Mouse (Mus musculus) embryonic facial prominence, embryonic 12.5 days (tissue): Measurements from ENCODE around the gene Ptprk. TPM values are rescaled to one million over a fixed set of nuclear protein-coding genes. Genes with fewer than 3 reads are reported as not detected.
A peak's percentile ranks its signal among the peaks of the same experiment; 100 is the strongest.

Source experiments
- ATAC-seq: fragments of 200-750 bp; cut with Nextera tagmentation; 2 replicates; pipeline ENCODE4 v1.8.0; 2017; ENCODE audit not compliant: insufficient number of reproducible peaks, insufficient read depth, low FRiP score, low TSS enrichment
- H3K27ac ChIP-seq: fragments of 300-500 bp; sonication (generic); 2 replicates; pipeline ENCODE4 v1.5.1; 2016; ENCODE audit warnings: mild to moderate bottlenecking
- H3K27me3 ChIP-seq: fragments of 300-500 bp; sonication (generic); 2 replicates; pipeline ENCODE4 v1.6.1; 2016; ENCODE audit warnings: mild to moderate bottlenecking, moderate library complexity
- H3K36me3 ChIP-seq: fragments of 300-500 bp; sonication (generic); 2 replicates; pipeline ENCODE4 v1.6.1; 2016; ENCODE audit warnings: mild to moderate bottlenecking
- H3K4me1 ChIP-seq: fragments of 300-500 bp; sonication (generic); 2 replicates; pipeline ENCODE4 v1.6.1; 2016
- H3K4me2 ChIP-seq: fragments of 300-500 bp; sonication (generic); replicated peaks from 2 replicates; pipeline ENCODE4 v1.6.1; 2016; ENCODE audit warnings: mild to moderate bottlenecking, moderate library complexity
- H3K4me3 ChIP-seq: fragments of 300-500 bp; sonication (generic); 2 replicates; pipeline ENCODE4 v1.5.1; 2016; ENCODE audit warnings: mild to moderate bottlenecking
- H3K9ac ChIP-seq: fragments of 300-500 bp; sonication (generic); 2 replicates; pipeline ENCODE4 v1.6.1; 2016; ENCODE audit warnings: mild to moderate bottlenecking, moderate library complexity
- H3K9me3 ChIP-seq: fragments of 300-500 bp; sonication (generic); 2 replicates; pipeline ENCODE4 v1.6.1; 2016; ENCODE audit warnings: mild to moderate bottlenecking, moderate library complexity
- WGBS: fragments of 180-500 bp; shearing (Covaris S2); methylation state at CpG from one replicate; pipeline ENCODE4 v1.1.7; 2016; 5-methylcytosine and 5-hydroxymethylcytosine counted together
- polyA plus RNA-seq: library from polyadenylated mRNA; unstranded; fragments of >200 nt; fragmentation: Nextera tagmentation; extraction: Ambion mirVana; gene quantifications from 2 replicates; pipeline ENCODE4 v1.2.1, GENCODE M21; 2016

Ptprk gene
- polyA plus RNA-seq, 1 experiment from 2014 or later: 36.8 TPM

DNA sequence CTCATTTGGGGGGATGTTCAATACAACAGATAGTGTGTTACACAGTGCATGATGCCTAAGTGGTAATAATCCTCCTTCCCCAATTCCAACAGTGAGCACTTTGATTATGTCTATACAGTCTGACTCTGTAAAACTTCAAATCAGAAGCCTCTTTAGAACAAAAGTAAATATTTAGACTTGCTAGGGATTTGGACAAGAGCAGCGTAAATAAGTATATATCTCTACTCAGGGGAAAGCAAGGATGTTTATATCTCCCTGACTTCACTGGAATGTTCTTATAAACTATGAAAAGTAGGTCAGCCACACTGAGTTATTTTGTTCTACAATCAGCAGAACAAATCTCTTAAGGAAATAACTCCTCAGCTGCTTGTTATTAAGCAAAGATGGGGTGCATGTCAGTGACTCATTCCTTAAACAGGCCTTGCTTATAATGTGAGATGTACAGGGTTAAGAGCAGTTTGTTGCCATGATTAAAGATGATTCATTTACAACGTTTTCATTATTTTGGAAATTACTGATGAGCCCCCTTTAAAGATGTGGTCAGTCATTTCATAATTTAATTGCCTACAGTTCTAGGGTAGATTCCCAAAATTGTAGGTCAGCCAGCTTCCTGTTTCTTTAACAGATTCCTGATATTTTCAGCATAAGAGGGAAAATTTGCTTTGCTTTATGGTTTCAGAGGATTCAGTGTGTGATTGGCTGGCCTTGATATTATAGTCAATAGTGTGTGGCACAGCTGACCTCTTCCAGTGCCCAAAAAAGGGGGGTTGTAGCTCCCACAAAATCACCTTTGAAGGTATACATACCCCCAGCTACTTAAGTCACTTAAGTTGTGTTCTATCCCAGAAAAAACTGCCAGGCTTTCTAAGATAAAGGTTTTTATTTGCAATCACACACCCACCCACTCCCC is 321.2 kb downstream of the Ptprk start:
- no peaks in the 10 kb centered on the region for H3K36me3 ChIP-seq
- peak overlapping the region; percentile 36; the same call in 1 of the 2 replicates for H3K27ac ChIP-seq
- no peak overlapping the region for H3K4me3 ChIP-seq
- no peaks in the 10 kb centered on the region for H3K9me3 ChIP-seq
- WGBS: 60% methylated on average over 2 of the region's 2 CpGs
- no peaks in the 10 kb centered on the region for H3K27me3 ChIP-seq
- ATAC-seq: no peak
- no peak overlapping the region for H3K9ac ChIP-seq
- no peak overlapping the region for H3K4me2 ChIP-seq
- peaks cover 7% of the 10 kb centered on the region; the same call in 1 of the 2 replicates for H3K4me1 ChIP-seq

DNA sequence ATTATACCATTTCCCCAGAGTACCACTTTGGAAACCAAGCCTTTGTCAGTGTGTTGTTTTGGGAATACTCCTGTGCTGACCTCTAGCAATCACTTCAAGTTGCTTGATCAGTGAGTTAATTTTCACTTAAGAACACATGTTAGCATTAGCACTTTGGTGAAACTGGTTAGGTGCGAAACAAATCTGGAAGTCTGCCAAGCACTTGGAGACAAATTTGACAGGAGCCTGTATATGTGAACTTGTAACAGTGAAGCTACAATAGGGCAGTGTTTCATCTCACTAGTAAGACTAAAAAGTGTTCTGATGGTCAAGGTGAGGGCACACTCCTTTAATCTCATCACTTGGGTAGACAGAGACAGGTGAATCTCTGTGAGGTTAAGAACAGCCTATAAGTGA is 321.9 kb downstream of the Ptprk start:
- peak overlapping the region; percentile 36; the same call in 1 of the 2 replicates for H3K27ac ChIP-seq

GRCm38 (mm10) chr10:28401796-28402195 is 327.2 kb downstream of the Ptprk start:
- Histone ChIP-seq H3K4me3 (no peak overlapping the region), H3K27me3 (no peaks in the 10 kb centered on the region), H3K9ac (no peak overlapping the region), H3K4me2 (no peak overlapping the region), H3K27ac (no peak overlapping the region), H3K4me1 (no peaks in the 10 kb centered on the region), H3K9me3 (no peaks in the 10 kb centered on the region), H3K36me3 (no peaks in the 10 kb centered on the region)
- ATAC-seq: no peak

More for the DNA sequence above, 321.9 kb downstream of the Ptprk start:
- H3K9me3 ChIP-seq: no peaks in the 10 kb centered on the region
- H3K4me3 ChIP-seq: no peak overlapping the region
- WGBS: 69% methylated on average over 1 of the region's 1 CpGs
- peaks cover 7% of the 10 kb centered on the region; the same call in 1 of the 2 replicates for H3K4me1 ChIP-seq
- no peak overlapping the region for H3K4me2 ChIP-seq
- no peaks in the 10 kb centered on the region for H3K36me3 ChIP-seq
- no peaks in the 10 kb centered on the region for H3K27me3 ChIP-seq
- no peak for ATAC-seq
- H3K9ac ChIP-seq: no peak overlapping the region

GRCm38 (mm10) chr10:28408980-28409379 is 334.4 kb downstream of the Ptprk start:
- ATAC-seq: no peak
- H3K27me3 ChIP-seq: no peaks in the 10 kb centered on the region
- WGBS: 37% methylated on average over 2 of the region's 2 CpGs
- H3K4me2 ChIP-seq: no peak overlapping the region
- H3K4me1 ChIP-seq: peaks cover 3% of the 10 kb centered on the region; the same call in 1 of the 2 replicates
- no peak overlapping the region for H3K4me3 ChIP-seq
- H3K36me3 ChIP-seq: no peaks in the 10 kb centered on the region
- H3K27ac ChIP-seq: no peak overlapping the region
- H3K9me3 ChIP-seq: no peaks in the 10 kb centered on the region
- no peak overlapping the region for H3K9ac ChIP-seq

- no peak overlapping the region for H3K4me2 ChIP-seq
- 0 out of 2 replicates have a peak, but pooled peaks cover 4% of the 10 kb centered on the region for H3K4me1 ChIP-seq
- WGBS: 54% methylated on average over 4 of the region's 4 CpGs
- no peak for ATAC-seq
- no peak overlapping the region for H3K4me3 ChIP-seq
- no peaks in the 10 kb centered on the region for H3K9me3 ChIP-seq
- no peak overlapping the region for H3K9ac ChIP-seq
- H3K36me3 ChIP-seq: no peaks in the 10 kb centered on the region
- no peaks in the 10 kb centered on the region for H3K27me3 ChIP-seq
- no peak overlapping the region for H3K27ac ChIP-seq
These were observed 340.2 kb downstream of the Ptprk start for GRCm38 (mm10) chr10:28414823-28415222.

- Histone ChIP-seq H3K27me3 (no peaks in the 10 kb centered on the region), H3K9ac (no peak overlapping the region), H3K27ac (no peak overlapping the region), H3K4me2 (no peak overlapping the region), H3K4me1 (no peaks in the 10 kb centered on the region), H3K9me3 (no peaks in the 10 kb centered on the region), H3K36me3 (no peaks in the 10 kb centered on the region), H3K4me3 (no peak overlapping the region)
- ATAC-seq: no peak
- 63% methylated on average over 3 of the region's 3 CpGs for WGBS
These were observed 348.0 kb downstream of the Ptprk start for GRCm38 (mm10) chr10:28422622-28423021.

DNA sequence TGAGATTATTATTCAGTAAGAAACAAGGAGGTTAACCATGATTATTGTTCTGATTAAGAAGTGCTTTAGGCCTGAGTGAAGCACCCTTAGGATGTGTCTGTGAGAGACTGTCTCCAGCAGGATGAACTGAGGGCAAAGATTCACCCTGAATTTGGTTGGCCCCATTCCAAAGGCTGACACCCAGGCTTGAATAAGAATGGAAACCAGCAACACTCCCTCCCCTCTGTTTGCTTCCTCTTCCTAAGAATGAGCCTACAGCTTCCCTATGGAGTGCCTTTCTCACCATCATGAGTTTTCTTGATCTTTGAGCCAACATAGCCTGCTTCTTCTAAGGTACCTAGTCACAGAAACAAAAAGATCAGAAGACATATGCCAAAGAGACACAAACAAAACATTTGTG is 350.8 kb downstream of the Ptprk start:
- Histone ChIP-seq H3K4me2 (no peak overlapping the region), H3K27ac (no peak overlapping the region), H3K4me1 (no peaks in the 10 kb centered on the region), H3K27me3 (no peaks in the 10 kb centered on the region), H3K9me3 (no peaks in the 10 kb centered on the region), H3K9ac (no peak overlapping the region), H3K4me3 (no peak overlapping the region), H3K36me3 (no peaks in the 10 kb centered on the region)
- no peak for ATAC-seq

DNA sequence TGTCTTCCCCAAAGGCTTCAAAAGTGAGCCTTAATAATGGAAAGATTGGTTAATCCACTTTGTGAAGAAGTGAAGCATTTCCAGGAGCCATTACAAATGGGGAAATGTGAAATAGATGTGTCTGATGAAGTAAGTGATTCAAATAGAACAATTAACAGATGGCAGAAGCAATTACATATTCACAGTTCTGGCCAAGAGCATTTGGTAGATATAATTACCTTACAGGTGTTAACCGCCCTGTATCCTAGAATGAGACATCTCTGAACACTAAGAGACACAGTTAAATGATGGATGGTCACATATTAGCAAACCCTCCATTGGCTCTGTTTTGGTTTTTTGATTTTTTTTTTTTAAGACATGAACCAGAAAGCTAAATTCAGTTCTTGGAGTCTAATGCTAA is 361.5 kb downstream of the Ptprk start:
- no peaks in the 10 kb centered on the region for H3K27me3 ChIP-seq
- no peaks in the 10 kb centered on the region for H3K36me3 ChIP-seq
- no peak overlapping the region for H3K4me2 ChIP-seq
- no peak for ATAC-seq
- H3K9me3 ChIP-seq: no peaks in the 10 kb centered on the region
- no peaks in the 10 kb centered on the region for H3K4me1 ChIP-seq
- no peak overlapping the region for H3K27ac ChIP-seq
- H3K4me3 ChIP-seq: no peak overlapping the region
- WGBS: 88% methylated on average over 1 of the region's 1 CpGs
- H3K9ac ChIP-seq: no peak overlapping the region

GRCm38 (mm10) chr10:28449853-28450252 is 375.2 kb downstream of the Ptprk start:
- Histone ChIP-seq H3K9me3 (no peaks in the 10 kb centered on the region), H3K4me1 (no peaks in the 10 kb centered on the region), H3K9ac (no peak overlapping the region), H3K27me3 (no peaks in the 10 kb centered on the region), H3K36me3 (no peaks in the 10 kb centered on the region), H3K27ac (no peak overlapping the region), H3K4me3 (no peak overlapping the region), H3K4me2 (no peak overlapping the region)
- 66% methylated on average over 4 of the region's 4 CpGs for WGBS
- ATAC-seq: no peak

DNA sequence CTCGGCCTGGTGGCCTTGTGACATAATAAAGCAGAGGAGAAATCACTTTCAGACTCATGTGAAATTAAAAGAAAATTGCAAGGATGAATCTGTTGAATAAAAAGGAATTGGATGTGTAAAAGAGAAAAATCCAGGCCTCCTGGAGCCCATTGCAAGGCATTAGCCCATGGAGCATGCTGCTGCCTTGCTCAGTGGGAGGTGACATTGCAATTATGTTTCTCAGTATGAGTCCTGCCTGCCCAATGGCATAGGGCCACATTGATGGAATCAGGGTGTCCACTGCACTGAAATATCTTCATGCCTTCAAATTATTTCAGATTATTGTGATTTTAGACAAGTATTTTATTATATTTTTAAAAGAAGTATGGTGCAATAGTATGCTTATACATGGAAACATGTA is 376.0 kb downstream of the Ptprk start:
- no peak overlapping the region for H3K4me2 ChIP-seq
- no peak overlapping the region for H3K4me3 ChIP-seq
- no peaks in the 10 kb centered on the region for H3K27me3 ChIP-seq
- no peaks in the 10 kb centered on the region for H3K36me3 ChIP-seq
- H3K4me1 ChIP-seq: no peaks in the 10 kb centered on the region
- H3K9me3 ChIP-seq: no peaks in the 10 kb centered on the region
- no peak for ATAC-seq
- H3K27ac ChIP-seq: no peak overlapping the region
- H3K9ac ChIP-seq: no peak overlapping the region
- 89% methylated on average over 1 of the region's 1 CpGs for WGBS

DNA sequence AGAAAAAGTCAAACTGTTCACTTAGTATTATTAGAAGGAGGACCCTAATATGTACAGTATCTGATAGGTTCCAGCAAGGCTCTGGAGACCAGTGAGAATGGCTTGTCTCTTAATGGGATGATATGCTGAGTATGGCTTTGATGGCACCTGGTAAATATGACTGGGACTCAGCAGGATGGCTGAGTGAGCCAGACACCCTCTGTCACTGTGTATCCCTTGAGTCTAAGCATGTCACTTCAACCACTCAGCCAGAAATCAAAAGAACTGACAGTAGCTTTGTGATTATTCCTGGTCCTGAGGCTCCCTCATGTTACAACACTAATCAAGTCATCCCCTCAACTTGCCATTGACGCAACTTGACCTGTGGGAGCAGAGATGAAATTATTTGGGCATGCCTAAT is 383.4 kb downstream of the Ptprk start:
- 60% methylated on average over 1 of the region's 1 CpGs for WGBS
- Histone ChIP-seq H3K9ac (no peak overlapping the region), H3K9me3 (no peaks in the 10 kb centered on the region), H3K4me1 (no peaks in the 10 kb centered on the region), H3K27me3 (no peaks in the 10 kb centered on the region), H3K4me2 (no peak overlapping the region), H3K27ac (no peak overlapping the region), H3K4me3 (no peak overlapping the region), H3K36me3 (no peaks in the 10 kb centered on the region)
- ATAC-seq: 0 out of 2 replicates have a peak, but pooled peaks have one; percentile 28

GRCm38 (mm10) chr10:28459963-28460362 is 385.3 kb downstream of the Ptprk start:
- no peak for ATAC-seq

More at GRCm38 (mm10) chr10:28459963-28460362, 385.3 kb downstream of the Ptprk start:
- Histone ChIP-seq H3K4me3 (no peak overlapping the region), H3K4me1 (no peaks in the 10 kb centered on the region), H3K27ac (no peak overlapping the region), H3K9me3 (no peaks in the 10 kb centered on the region), H3K36me3 (no peaks in the 10 kb centered on the region), H3K9ac (no peak overlapping the region), H3K27me3 (no peaks in the 10 kb centered on the region), H3K4me2 (no peak overlapping the region)
- 77% methylated on average over 1 of the region's 1 CpGs for WGBS
